Mouse (Mus musculus) ES-E14 (cell line): ENCODE results near the gene Myl7. TPM values are rescaled to one million over a fixed set of nuclear protein-coding genes. Genes with fewer than 3 reads are reported as not detected.
A peak's percentile ranks its signal among the peaks of the same experiment; 100 is the strongest.

Source experiments
- DNase-seq: peaks from one replicate; pipeline ENCODE4 v3.0.0-alpha.2; 2013; ENCODE audit warnings: low read depth, low spot score
- H3K27ac ChIP-seq: 2 replicates; pipeline ENCODE4 v1.5.1; 2012; ENCODE audit warnings: low read depth, mild to moderate bottlenecking, low read length, moderate library complexity, mixed read lengths; ENCODE audit not compliant: poor library complexity, insufficient read depth, severe bottlenecking
- H3K36me3 ChIP-seq: 2 replicates; pipeline ENCODE4 v1.6.1; 2012; ENCODE audit warnings: mild to moderate bottlenecking, low read length, moderate library complexity, mixed read lengths; ENCODE audit not compliant: control insufficient read depth, poor library complexity, insufficient read depth, severe bottlenecking
- H3K4me1 ChIP-seq, 2 experiments: fragments of 150-350 bp in 1 of 2; sonication (generic) in 1 of 2; 2 replicates each; pipeline ENCODE4 v1.6.1; 2012; ENCODE audit warnings: low read length in 2 of 2, mild to moderate bottlenecking in 1 of 2, mixed read lengths in 1 of 2; ENCODE audit not compliant: control insufficient read depth in 2 of 2, insufficient read depth in 2 of 2, poor library complexity in 1 of 2
- H3K4me3 ChIP-seq, 2 experiments: fragments of 150-350 bp in 1 of 2; sonication (generic) in 1 of 2; 2 replicates each; pipeline ENCODE4 v1.5.1; 2012; ENCODE audit warnings: low read length in 2 of 2, low read depth in 1 of 2, mild to moderate bottlenecking in 1 of 2, mixed read lengths in 1 of 2; ENCODE audit not compliant: insufficient read depth in 1 of 2, poor library complexity in 1 of 2, severe bottlenecking in 1 of 2
- H3K9ac ChIP-seq: 2 replicates; pipeline ENCODE4 v1.6.1; 2012; ENCODE audit warnings: low read depth, mild to moderate bottlenecking, low read length, mixed read lengths; ENCODE audit not compliant: poor library complexity, insufficient read depth, severe bottlenecking
- H3K9me3 ChIP-seq: fragments of 150-350 bp; sonication (generic); 2 replicates; pipeline ENCODE4 v1.6.1; 2012; ENCODE audit warnings: low read depth, mild to moderate bottlenecking, low read length; ENCODE audit not compliant: control insufficient read depth, insufficient read depth
- CHD2 ChIP-seq: IDR thresholded peaks from 2 replicates; pipeline ENCODE4 v1.6.1; 2014; ENCODE audit warnings: mild to moderate bottlenecking, low read depth, low read length, inconsistent platforms
- HCFC1 ChIP-seq: IDR thresholded peaks from 2 replicates; pipeline ENCODE4 v1.6.1; 2012; ENCODE audit warnings: low read length, inconsistent platforms, borderline replicate concordance; ENCODE audit not compliant: insufficient read depth
- MAFK ChIP-seq: IDR thresholded peaks from 2 replicates; pipeline ENCODE4 v1.6.1; 2014; ENCODE audit warnings: mild to moderate bottlenecking, low read depth, low read length, inconsistent platforms; ENCODE audit not compliant: insufficient read depth
- ZC3H11A ChIP-seq: IDR thresholded peaks from 2 replicates; pipeline ENCODE4 v1.6.1; 2012; ENCODE audit warnings: low read depth, mild to moderate bottlenecking, inconsistent platforms, low read length, borderline replicate concordance
- ZNF384 ChIP-seq: IDR thresholded peaks from 2 replicates; pipeline ENCODE4 v1.6.1; 2012; ENCODE audit warnings: low read depth, low read length, inconsistent platforms
- in situ Hi-C, 2 experiments: fragments of 600-800 bp; cut with MboI; formaldehyde crosslinking; loops; one replicate each; pipeline ENCODE4 v1.15.1; 2025; ENCODE audit warnings: low sequenced_read_pairs in 2 of 2, inconsistent platforms in 1 of 2; ENCODE audit not compliant: unreplicated experiment in 2 of 2
- total RNA-seq: library from RNA; depleted of rRNA; stranded (reverse); fragments of 300-350 nt; gene quantifications from 2 replicates; pipeline ENCODE4 v1.2.3, GENCODE M21; 2012

Gene Myl7
- total RNA-seq, 1 experiment: 10.4 TPM

GRCm38 (mm10) chr11:5870069-5870468 is 28.5 kb downstream of the Myl7 start:
- Histone ChIP-seq H3K9ac (no peak overlapping the region), H3K4me1 (no peaks in the 10 kb centered on the region), H3K36me3 (peaks cover 52% of the 10 kb centered on the region), H3K9me3 (no peaks in the 10 kb centered on the region), H3K27ac (no peak overlapping the region), H3K4me3 (no peak overlapping the region)
- TF ChIP-seq ZNF384 (no peak), CHD2 (no peak), HCFC1 (no peak), MAFK (no peak), ZC3H11A (no peak)
- in situ Hi-C loops: no loop called here
- no peak for DNase-seq

DNA sequence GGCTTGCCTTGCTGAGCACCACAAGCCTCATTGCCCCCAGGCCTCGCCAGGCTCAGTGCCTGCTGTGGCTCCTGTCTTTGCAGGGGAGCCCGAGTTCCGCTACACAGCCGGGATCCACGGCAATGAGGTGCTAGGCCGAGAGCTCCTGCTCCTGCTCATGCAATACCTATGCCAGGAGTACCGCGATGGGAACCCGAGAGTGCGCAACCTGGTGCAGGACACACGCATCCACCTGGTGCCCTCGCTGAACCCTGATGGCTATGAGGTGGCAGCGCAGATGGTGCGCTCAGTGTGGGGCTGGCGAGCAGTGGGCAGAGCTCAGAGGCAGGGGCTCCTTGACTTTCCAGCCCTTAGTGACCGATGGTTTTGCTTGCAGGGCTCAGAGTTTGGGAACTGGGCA is 29.3 kb downstream of the Myl7 start:
- Histone ChIP-seq H3K9ac (no peak overlapping the region), H3K36me3 (peaks cover 45% of the 10 kb centered on the region), H3K9me3 (no peaks in the 10 kb centered on the region), H3K4me1 (no peaks in the 10 kb centered on the region), H3K27ac (no peak overlapping the region), H3K4me3 (no peak overlapping the region)
- no peak for DNase-seq
- TF ChIP-seq HCFC1 (no peak), CHD2 (no peak), ZC3H11A (no peak), MAFK (no peak), ZNF384 (no peak)
- in situ Hi-C loops: no loop called here

DNA sequence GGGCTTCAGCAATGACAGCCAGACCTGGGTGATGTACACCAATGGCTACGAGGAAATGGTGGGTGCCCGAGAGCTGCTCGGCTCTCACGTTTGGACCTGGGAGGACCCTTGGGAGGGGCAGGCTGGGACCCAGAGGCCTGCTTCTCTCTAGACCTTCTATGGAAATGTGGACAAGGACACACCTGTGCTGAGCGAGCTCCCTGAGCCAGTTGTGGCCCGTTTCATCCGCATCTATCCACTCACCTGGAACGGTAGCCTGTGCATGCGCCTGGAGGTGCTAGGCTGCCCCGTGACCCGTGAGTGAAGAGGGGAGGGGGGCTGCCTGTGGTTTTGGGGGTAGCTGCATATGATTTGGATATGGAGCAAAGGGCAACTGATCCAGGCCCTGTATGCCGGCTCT is 30.3 kb downstream of the Myl7 start:
- Histone ChIP-seq H3K4me3 (no peak overlapping the region), H3K27ac (no peak overlapping the region), H3K9me3 (no peaks in the 10 kb centered on the region), H3K9ac (no peak overlapping the region), H3K4me1 (no peaks in the 10 kb centered on the region), H3K36me3 (peaks cover 35% of the 10 kb centered on the region)
- no peak for DNase-seq
- in situ Hi-C loops: no loop called here
- no peak for TF ChIP-seq MAFK
- TF ChIP-seq ZC3H11A: no peak
- TF ChIP-seq CHD2: no peak
- TF ChIP-seq ZNF384: no peak
- no peak for TF ChIP-seq HCFC1

GRCm38 (mm10) chr11:5867196-5867595 is 31.4 kb downstream of the Myl7 start:
- Histone ChIP-seq H3K4me3 (no peak overlapping the region), H3K4me1 (no peaks in the 10 kb centered on the region), H3K9ac (no peak overlapping the region), H3K27ac (no peak overlapping the region), H3K36me3 (peaks cover 23% of the 10 kb centered on the region), H3K9me3 (no peaks in the 10 kb centered on the region)
- in situ Hi-C loops: no loop called here
- no peak for DNase-seq
- TF ChIP-seq CHD2 (no peak), MAFK (no peak), ZC3H11A (no peak), ZNF384 (no peak)

DNA sequence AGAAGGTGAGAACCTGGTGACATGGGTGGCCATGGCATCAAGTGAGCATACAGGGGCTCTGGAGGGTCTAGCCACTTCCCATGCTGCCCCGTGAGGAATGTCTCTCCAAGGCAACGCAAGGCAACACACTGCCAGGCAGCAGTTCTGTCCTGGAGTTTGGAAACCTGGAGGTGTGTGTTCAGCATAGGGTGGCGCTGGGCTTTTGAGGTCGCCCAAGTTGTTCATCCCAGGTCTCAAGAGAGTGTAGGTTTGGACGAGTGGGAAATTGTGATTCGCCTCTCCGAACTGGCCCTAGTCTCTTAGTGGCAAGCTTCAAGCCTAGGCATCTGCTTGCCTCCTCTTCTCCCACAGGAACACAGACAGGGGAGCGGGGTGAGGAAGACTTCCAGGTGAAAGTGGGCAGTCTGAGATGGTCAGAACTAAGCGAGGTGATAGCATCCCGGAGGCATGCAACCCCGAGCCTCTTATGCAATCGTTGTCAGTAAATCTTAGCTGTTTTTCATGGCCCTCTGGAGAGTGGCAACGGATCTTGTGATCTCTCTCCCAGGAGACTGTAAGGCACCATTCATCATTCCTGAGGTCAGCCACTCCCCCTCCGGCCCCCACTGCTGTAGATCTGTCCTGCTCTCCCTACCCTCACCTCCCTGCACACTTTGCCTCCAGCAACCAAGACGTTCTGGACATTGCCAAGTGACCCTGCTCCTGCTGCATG is 36.0 kb downstream of the Myl7 start:
- in situ Hi-C loops: no loop called here
- Histone ChIP-seq H3K4me3 (peak overlapping the region; percentile 63 to 67; a peak in 3 of 4 replicates), H3K9me3 (no peaks in the 10 kb centered on the region; the same call in 1 of the 2 replicates), H3K4me1 (no peaks in the 10 kb centered on the region), H3K9ac (0 out of 2 replicates have a peak overlapping the region, but pooled peaks have one; percentile 3), H3K27ac (no peak overlapping the region), H3K36me3 (no peaks in the 10 kb centered on the region; the same call in 1 of the 2 replicates)
- no peak for TF ChIP-seq CHD2
- TF ChIP-seq ZNF384: no peak
- no peak for TF ChIP-seq MAFK
- no peak for TF ChIP-seq HCFC1
- no peak for TF ChIP-seq ZC3H11A
- DNase-seq: no peak
